Mouse (Mus musculus): Measurements from ENCODE around the gene Gm6096. TPM values are rescaled to one million over a fixed set of nuclear protein-coding genes. Genes with fewer than 3 reads are reported as not detected.

The Gm6096 gene
- polyA plus RNA-seq, 1 experiment, result not detected

GRCm38 (mm10) chr7:34272465-34272864 is 21.6 kb downstream of the Gm6096 start:
- WGBS, result 70% methylated on average over 4 of the region's 4 CpGs
- no peaks in the 10 kb centered on the region for H3K4me1 ChIP-seq (ENCODE audit: control insufficient read depth, insufficient read depth, insufficient read length, low read length)
- peaks cover under 1% of the 10 kb centered on the region; the same call in 1 of the 2 replicates for H3K36me3 ChIP-seq (ENCODE audit: control insufficient read depth, insufficient read depth, low read length)
- no peak overlapping the region for H3K4me3 ChIP-seq (ENCODE audit: low read depth, low read length)
- H3K27me3 ChIP-seq (ENCODE audit: control insufficient read depth, insufficient read depth, low read length), result no peaks in the 10 kb centered on the region
- TF ChIP-seq CTCF (IDR thresholded peaks at IDR 0.05; ENCODE audit: extremely low read depth, insufficient read length, insufficient replicate concordance, low read depth, low read length) (no peak), POLR2A (IDR thresholded peaks at IDR 0.05; ENCODE audit: low read depth, low read length) (no peak)
- no peak overlapping the region for H3K27ac ChIP-seq (ENCODE audit: insufficient read depth, low read depth, low read length)

- no peaks in the 10 kb centered on the region for H3K4me1 ChIP-seq (ENCODE audit: control insufficient read depth, insufficient read depth, insufficient read length, low read length)
- 68% methylated on average over 3 of the region's 3 CpGs for WGBS
- H3K27me3 ChIP-seq (ENCODE audit: control insufficient read depth, insufficient read depth, low read length), result no peaks in the 10 kb centered on the region
- H3K4me3 ChIP-seq (ENCODE audit: low read depth, low read length), result no peak overlapping the region
- TF ChIP-seq CTCF (IDR thresholded peaks at IDR 0.05; ENCODE audit: extremely low read depth, insufficient read length, insufficient replicate concordance, low read depth, low read length) (no peak), POLR2A (IDR thresholded peaks at IDR 0.05; ENCODE audit: low read depth, low read length) (no peak)
- no peak overlapping the region for H3K27ac ChIP-seq (ENCODE audit: insufficient read depth, low read depth, low read length)
- peaks cover 6% of the 10 kb centered on the region; the same call in 1 of the 2 replicates for H3K36me3 ChIP-seq (ENCODE audit: control insufficient read depth, insufficient read depth, low read length)
Measured at GRCm38 (mm10) chr7:34276066-34276465, 25.2 kb downstream of the Gm6096 start.

GRCm38 (mm10) chr7:34277656-34278055 is 26.8 kb downstream of the Gm6096 start:
- Histone ChIP-seq H3K4me3 (ENCODE audit: low read depth, low read length) (no peak overlapping the region), H3K36me3 (ENCODE audit: control insufficient read depth, insufficient read depth, low read length) (peaks cover 6% of the 10 kb centered on the region; the same call in 1 of the 2 replicates), H3K4me1 (ENCODE audit: control insufficient read depth, insufficient read depth, insufficient read length, low read length) (no peaks in the 10 kb centered on the region), H3K27ac (ENCODE audit: insufficient read depth, low read depth, low read length) (no peak overlapping the region), H3K27me3 (ENCODE audit: control insufficient read depth, insufficient read depth, low read length) (no peaks in the 10 kb centered on the region)
- 86% methylated on average over 2 of the region's 2 CpGs for WGBS
- TF ChIP-seq POLR2A (IDR thresholded peaks at IDR 0.05; ENCODE audit: low read depth, low read length), result no peak
- TF ChIP-seq CTCF (IDR thresholded peaks at IDR 0.05; ENCODE audit: extremely low read depth, insufficient read length, insufficient replicate concordance, low read depth, low read length), result no peak

- Histone ChIP-seq H3K27ac (ENCODE audit: insufficient read depth, low read depth, low read length) (no peak overlapping the region; the same call in 1 of the 2 replicates), H3K36me3 (ENCODE audit: control insufficient read depth, insufficient read depth, low read length) (no peaks in the 10 kb centered on the region), H3K27me3 (ENCODE audit: control insufficient read depth, insufficient read depth, low read length) (no peaks in the 10 kb centered on the region), H3K4me1 (ENCODE audit: control insufficient read depth, insufficient read depth, insufficient read length, low read length) (no peaks in the 10 kb centered on the region), H3K4me3 (ENCODE audit: low read depth, low read length) (no peak overlapping the region)
- no peak for TF ChIP-seq POLR2A (IDR thresholded peaks at IDR 0.05; ENCODE audit: low read depth, low read length)
- no peak for TF ChIP-seq CTCF (IDR thresholded peaks at IDR 0.05; ENCODE audit: extremely low read depth, insufficient read length, insufficient replicate concordance, low read depth, low read length)
Measured at GRCm38 (mm10) chr7:34290450-34291151, 39.8 kb downstream of the Gm6096 start.

GRCm38 (mm10) chr7:34291265-34291664 is 40.4 kb downstream of the Gm6096 start:
- H3K4me1 ChIP-seq (ENCODE audit: control insufficient read depth, insufficient read depth, insufficient read length, low read length), result no peaks in the 10 kb centered on the region
- H3K27me3 ChIP-seq (ENCODE audit: control insufficient read depth, insufficient read depth, low read length), result no peaks in the 10 kb centered on the region
- WGBS, result 37% methylated on average over 1 of the region's 1 CpGs
- H3K4me3 ChIP-seq (ENCODE audit: low read depth, low read length), result no peak overlapping the region
- H3K27ac ChIP-seq (ENCODE audit: insufficient read depth, low read depth, low read length), result no peak overlapping the region; the same call in 1 of the 2 replicates
- TF ChIP-seq CTCF (IDR thresholded peaks at IDR 0.05; ENCODE audit: extremely low read depth, insufficient read length, insufficient replicate concordance, low read depth, low read length) (no peak), POLR2A (IDR thresholded peaks at IDR 0.05; ENCODE audit: low read depth, low read length) (no peak)
- H3K36me3 ChIP-seq (ENCODE audit: control insufficient read depth, insufficient read depth, low read length), result no peaks in the 10 kb centered on the region

GRCm38 (mm10) chr7:34292633-34293032 is 41.8 kb downstream of the Gm6096 start:
- TF ChIP-seq POLR2A (IDR thresholded peaks at IDR 0.05; ENCODE audit: low read depth, low read length) (no peak), CTCF (IDR thresholded peaks at IDR 0.05; ENCODE audit: extremely low read depth, insufficient read length, insufficient replicate concordance, low read depth, low read length) (no peak)
- WGBS, result 85% methylated on average over 2 of the region's 2 CpGs
- no peaks in the 10 kb centered on the region for H3K36me3 ChIP-seq (ENCODE audit: control insufficient read depth, insufficient read depth, low read length)
- no peak overlapping the region for H3K4me3 ChIP-seq (ENCODE audit: low read depth, low read length)
- no peaks in the 10 kb centered on the region for H3K27me3 ChIP-seq (ENCODE audit: control insufficient read depth, insufficient read depth, low read length)
- no peak overlapping the region for H3K27ac ChIP-seq (ENCODE audit: insufficient read depth, low read depth, low read length)
- no peaks in the 10 kb centered on the region for H3K4me1 ChIP-seq (ENCODE audit: control insufficient read depth, insufficient read depth, insufficient read length, low read length)

GRCm38 (mm10) chr7:34296124-34296523 is 45.3 kb downstream of the Gm6096 start:
- no peak overlapping the region for H3K4me3 ChIP-seq (ENCODE audit: low read depth, low read length)
- TF ChIP-seq CTCF (IDR thresholded peaks at IDR 0.05; ENCODE audit: extremely low read depth, insufficient read length, insufficient replicate concordance, low read depth, low read length) (no peak), POLR2A (IDR thresholded peaks at IDR 0.05; ENCODE audit: low read depth, low read length) (no peak)
- no peaks in the 10 kb centered on the region for H3K4me1 ChIP-seq (ENCODE audit: control insufficient read depth, insufficient read depth, insufficient read length, low read length)
- no peaks in the 10 kb centered on the region for H3K36me3 ChIP-seq (ENCODE audit: control insufficient read depth, insufficient read depth, low read length)
- no peak overlapping the region for H3K27ac ChIP-seq (ENCODE audit: insufficient read depth, low read depth, low read length)
- H3K27me3 ChIP-seq (ENCODE audit: control insufficient read depth, insufficient read depth, low read length), result no peaks in the 10 kb centered on the region
- 67% methylated on average over 3 of the region's 3 CpGs for WGBS
